Mouse (Mus musculus): ENCODE measurements around the gene 4930558K02Rik.

The 4930558K02Rik gene

GRCm38 (mm10) chr1:161979536-161979935 is at the start of gene 4930558K02Rik:
Gene 4930558K02Rik, minus strand, starts transcription at chr1:161979636.
- no peak for DNase-seq

- no peak for DNase-seq
Measured at GRCm38 (mm10) chr1:162023681-162024270, 44.3 kb upstream of the 4930558K02Rik start.

- no peak for DNase-seq
Measured at GRCm38 (mm10) chr1:162020766-162021165, 41.3 kb upstream of the 4930558K02Rik start.

- no peak for DNase-seq
Measured at GRCm38 (mm10) chr1:162020303-162020731, 40.9 kb upstream of the 4930558K02Rik start.

GRCm38 (mm10) chr1:162018601-162018977 is 39.2 kb upstream of the 4930558K02Rik start:
- DNase-seq: no peak

GRCm38 (mm10) chr1:162017975-162018600 is 38.7 kb upstream of the 4930558K02Rik start:
- no peak for DNase-seq

- no peak for DNase-seq
Measured at GRCm38 (mm10) chr1:162016982-162017381, 37.5 kb upstream of the 4930558K02Rik start.

- DNase-seq: no peak
Measured at GRCm38 (mm10) chr1:162015247-162015862, 35.9 kb upstream of the 4930558K02Rik start.

GRCm38 (mm10) chr1:162013561-162013960 is 34.1 kb upstream of the 4930558K02Rik start:
- no peak for DNase-seq

- DNase-seq: no peak
Measured at GRCm38 (mm10) chr1:162011523-162012245, 32.2 kb upstream of the 4930558K02Rik start.

- no peak for DNase-seq
Measured at GRCm38 (mm10) chr1:162009086-162009485, 29.6 kb upstream of the 4930558K02Rik start.

GRCm38 (mm10) chr1:162008631-162009067 is 29.2 kb upstream of the 4930558K02Rik start:
- no peak for DNase-seq

GRCm38 (mm10) chr1:162008208-162008607 is 28.8 kb upstream of the 4930558K02Rik start:
- DNase-seq: no peak

GRCm38 (mm10) chr1:162006109-162006508 is 26.7 kb upstream of the 4930558K02Rik start:
- no peak for DNase-seq

- peak in 1 of 2 experiments; percentile 26 for DNase-seq
Measured at GRCm38 (mm10) chr1:162004821-162005770, 25.7 kb upstream of the 4930558K02Rik start.

GRCm38 (mm10) chr1:162004518-162004780 is 25.0 kb upstream of the 4930558K02Rik start:
- no peak for DNase-seq

GRCm38 (mm10) chr1:162003729-162004517 is 24.5 kb upstream of the 4930558K02Rik start:
- DNase-seq: no peak

GRCm38 (mm10) chr1:162001328-162001727 is 21.9 kb upstream of the 4930558K02Rik start:
- DNase-seq: no peak

- peak in 1 of 2 experiments; percentile 16 for DNase-seq
Measured at GRCm38 (mm10) chr1:161999882-162000371, 20.5 kb upstream of the 4930558K02Rik start.

GRCm38 (mm10) chr1:161999338-161999737 is 19.9 kb upstream of the 4930558K02Rik start:
- DNase-seq: no peak

GRCm38 (mm10) chr1:161998781-161999180 is 19.3 kb upstream of the 4930558K02Rik start:
- no peak for DNase-seq
